Mouse (Mus musculus): ENCODE measurements around the gene Trmt5.

DNA sequence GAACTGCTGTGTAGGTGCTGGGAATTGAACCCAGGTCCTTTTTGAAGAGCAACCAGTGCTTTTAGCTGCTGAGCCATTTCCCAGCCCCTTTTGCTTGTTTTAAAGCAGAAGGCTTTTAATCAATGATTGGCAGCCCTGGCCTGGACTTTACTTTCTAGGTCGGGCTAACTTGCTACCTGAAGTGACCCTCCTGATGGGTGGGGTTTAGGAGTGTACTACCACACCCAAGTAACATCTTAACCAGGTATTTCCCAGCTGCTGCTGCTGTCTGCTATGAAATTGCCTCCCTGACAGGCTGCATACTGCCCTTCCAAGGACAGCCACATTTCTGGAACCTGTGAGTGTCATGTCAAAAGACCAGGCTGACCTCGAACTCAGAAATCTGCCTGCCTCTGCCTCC lies 14.0 kb upstream of the Trmt5 start:
- TF ChIP-seq CTCF (IDR thresholded peaks at IDR 0.05; ENCODE audit: control insufficient read depth, insufficient read depth, insufficient read length): no peak
- no peak for TF ChIP-seq MYOD1 (IDR thresholded peaks at IDR 0.05; ENCODE audit: control insufficient read depth, insufficient read length, low read depth)

Measured in C2C12 (cell line).